Mouse (Mus musculus) left cerebral cortex, postnatal 10 days (tissue): ENCODE data around the gene Ip6k2. TPM values are rescaled to one million over a fixed set of nuclear protein-coding genes. Genes with fewer than 3 reads are reported as not detected.
A peak's percentile ranks its signal among the peaks of the same experiment; 100 is the strongest.

Experiments used
- DNase-seq, 2 experiments: peaks; one replicate each; pipeline ENCODE4 v3.0.0; 2021 to 2022; ENCODE audit warnings: low spot score in 2 of 2, mixed read lengths in 1 of 2; ENCODE audit errors: extremely low spot score in 1 of 2
- intact Hi-C: fragments of 180-260 bp; cut with DNase I; formaldehyde crosslinking; loops from one replicate; pipeline ENCODE4 v1.15.1; 2025
- total RNA-seq, 2 experiments: library from RNA; stranded (reverse); gene quantifications; 2 replicates each; pipeline ENCODE4 v1.2.3; 2021

The Ip6k2 gene
- total RNA-seq, 2 experiments from 2014 or later, result 165 to 170 TPM

DNA sequence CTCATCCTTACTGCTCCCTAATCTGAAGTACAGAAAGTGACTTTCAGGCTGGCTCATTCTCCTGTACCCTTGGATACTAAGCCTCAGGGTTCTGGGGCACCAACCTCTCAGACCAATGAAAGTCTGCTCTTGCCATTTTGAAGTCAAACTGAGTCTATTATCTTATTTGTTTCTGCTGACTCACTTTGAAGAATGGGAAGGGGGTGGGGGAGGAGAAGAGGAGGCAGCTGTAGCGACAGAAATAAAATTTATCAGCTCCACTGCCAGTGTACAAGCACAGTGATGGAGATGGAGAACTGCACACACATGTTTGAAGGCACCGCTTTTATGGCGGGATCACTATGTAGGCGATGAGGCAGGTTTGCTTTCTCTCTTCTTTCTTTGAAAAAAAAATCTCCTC is 6.3 kb upstream of the Ip6k2 start:
- intact Hi-C loops, result no loop called here
- DNase-seq, result no peak

- peak in 1 of 2 experiments; percentile 17 for DNase-seq
- intact Hi-C loops, result no loop called here
Observed at GRCm38 (mm10) chr9:108780959-108781358, 2.6 kb upstream of the Ip6k2 start.

- DNase-seq, result no peak
- intact Hi-C loops, result no loop called here
Observed at GRCm38 (mm10) chr9:108781891-108782290, 1.7 kb upstream of the Ip6k2 start.

DNA sequence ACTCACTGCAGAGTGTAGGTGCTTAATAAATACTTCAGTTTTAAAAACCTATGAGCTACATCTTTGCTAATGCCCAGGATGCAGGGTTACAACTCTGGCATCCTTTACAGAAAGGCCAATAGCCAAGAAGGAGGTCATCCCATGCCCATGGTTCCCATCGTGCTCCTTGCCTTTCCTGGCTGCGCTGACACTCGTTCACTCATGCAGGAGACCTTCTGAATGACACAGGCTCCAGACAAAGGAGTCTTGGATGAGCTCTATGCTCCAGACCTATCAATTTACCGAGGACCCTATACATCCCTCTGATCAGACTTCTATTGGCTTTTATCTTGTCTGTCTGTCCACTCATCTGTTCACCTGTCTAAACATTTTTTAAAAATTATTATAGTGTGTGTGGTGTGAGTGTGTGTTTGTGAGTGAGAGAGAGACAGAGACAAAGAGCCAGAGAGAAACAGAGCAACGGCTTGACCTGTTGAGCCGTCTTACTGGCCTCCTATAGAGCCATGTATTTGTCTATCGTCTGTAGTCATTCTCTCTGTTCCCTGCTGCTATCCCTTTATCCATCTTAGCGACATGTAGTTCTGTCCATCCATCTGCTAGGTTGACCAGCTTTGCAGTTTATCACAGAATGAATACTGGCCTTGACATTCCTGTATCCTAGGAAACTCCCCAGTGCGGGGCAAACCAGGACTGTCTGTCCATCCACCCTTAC is 604 bp upstream of the Ip6k2 start:
- intact Hi-C loops, result no loop called here
- no peak for DNase-seq

DNA sequence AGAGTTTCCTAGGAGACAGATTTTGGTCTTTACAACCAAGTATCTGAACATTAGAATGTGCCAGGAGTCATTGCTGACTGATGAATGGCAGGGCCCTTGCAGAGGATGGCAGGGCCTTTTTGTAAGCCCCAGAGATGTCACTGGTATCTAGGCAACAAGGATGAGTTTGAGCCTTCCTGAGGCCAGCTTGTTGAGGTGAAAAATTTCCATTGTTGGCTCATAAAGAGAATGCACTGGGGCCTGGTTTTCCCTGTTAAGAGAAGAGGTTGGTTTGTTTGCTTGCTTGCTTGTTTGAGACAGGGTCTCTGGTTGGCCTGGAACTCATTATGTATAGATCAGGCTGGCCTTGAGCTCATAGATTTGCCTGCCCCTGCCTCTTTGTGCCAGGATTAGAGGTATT is 1.8 kb downstream of the Ip6k2 start:
- intact Hi-C loops, result no loop called here
- DNase-seq, result no peak

- intact Hi-C loops, result no loop called here
- DNase-seq, result no peak
Observed at GRCm38 (mm10) chr9:108786494-108786893, 2.9 kb downstream of the Ip6k2 start.

DNA sequence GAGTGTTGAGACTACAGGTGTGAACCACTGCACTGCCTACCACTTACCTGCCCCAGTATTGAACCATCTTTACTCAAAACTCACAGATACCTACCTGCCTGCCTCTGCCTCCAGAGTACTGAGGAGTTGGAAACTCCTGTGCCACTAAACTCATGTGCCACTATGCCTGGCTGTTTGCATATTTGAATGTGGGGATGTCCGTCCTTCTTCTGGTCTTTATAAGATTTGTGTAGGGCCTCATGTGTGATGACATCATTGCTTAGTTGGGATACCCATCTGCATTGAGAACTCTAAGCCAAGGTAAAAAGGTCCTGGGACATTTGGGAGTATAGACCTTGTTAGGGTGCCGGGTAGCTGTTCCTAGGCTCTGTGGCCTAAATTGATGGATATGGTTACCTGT is 3.5 kb downstream of the Ip6k2 start:
- intact Hi-C loops, result no loop called here
- DNase-seq, result no peak

GRCm38 (mm10) chr9:108788713-108789112 is 5.1 kb downstream of the Ip6k2 start:
- intact Hi-C loops, result no loop called here
- no peak for DNase-seq

GRCm38 (mm10) chr9:108792307-108792706 is 8.7 kb downstream of the Ip6k2 start:
- DNase-seq, result no peak
- intact Hi-C loops, result no loop called here

- intact Hi-C loops, result no loop called here
Observed at GRCm38 (mm10) chr9:108792730-108793129, 9.1 kb downstream of the Ip6k2 start.

DNA sequence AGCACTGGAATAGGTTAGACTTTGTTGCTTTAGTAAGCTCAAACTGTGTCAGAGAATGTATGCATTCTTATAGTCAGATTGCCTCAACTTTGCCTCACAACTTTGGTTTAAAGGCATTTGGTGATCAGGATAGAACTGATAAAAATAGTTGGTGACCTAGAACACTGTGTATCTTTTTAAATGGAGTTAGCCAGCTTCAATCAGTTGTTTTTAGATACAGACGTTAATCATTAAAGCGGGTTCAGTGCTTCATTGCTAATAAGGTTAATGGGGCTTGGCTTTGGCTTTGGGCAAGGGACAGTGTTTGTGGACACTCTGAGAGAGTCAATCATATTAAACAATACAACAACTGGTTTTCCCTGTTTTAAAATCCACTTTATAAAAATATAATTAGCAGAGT is 11.7 kb downstream of the Ip6k2 start:
- intact Hi-C loops, result no loop called here
- DNase-seq, result no peak

More at GRCm38 (mm10) chr9:108792730-108793129, 9.1 kb downstream of the Ip6k2 start:
- DNase-seq, result no peak

DNA sequence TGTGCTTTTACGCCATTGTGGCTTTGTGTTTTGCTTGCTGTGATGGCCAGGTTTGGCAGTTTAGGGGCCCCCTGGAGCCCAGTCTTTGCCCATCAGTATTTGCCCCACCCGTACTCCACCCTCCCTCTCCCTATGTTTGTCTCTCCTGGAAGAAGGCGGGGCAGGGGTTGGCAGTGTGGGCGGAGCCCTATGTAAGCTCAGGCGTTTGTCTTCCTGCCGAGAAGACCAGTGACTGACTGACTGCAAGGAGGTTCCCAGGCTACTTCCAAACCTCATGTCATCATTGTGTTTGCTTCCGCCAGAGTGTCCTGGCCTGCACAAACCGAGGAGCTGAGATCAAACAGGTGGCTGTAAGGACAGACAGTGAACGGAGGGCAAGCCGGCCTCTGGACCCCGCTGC is 12.2 kb downstream of the Ip6k2 start:
- DNase-seq, result peak in 1 of 2 experiments; percentile 51
- intact Hi-C loops, result no loop called here

GRCm38 (mm10) chr9:108796351-108796981 is 12.9 kb downstream of the Ip6k2 start:
- no peak for DNase-seq

DNA sequence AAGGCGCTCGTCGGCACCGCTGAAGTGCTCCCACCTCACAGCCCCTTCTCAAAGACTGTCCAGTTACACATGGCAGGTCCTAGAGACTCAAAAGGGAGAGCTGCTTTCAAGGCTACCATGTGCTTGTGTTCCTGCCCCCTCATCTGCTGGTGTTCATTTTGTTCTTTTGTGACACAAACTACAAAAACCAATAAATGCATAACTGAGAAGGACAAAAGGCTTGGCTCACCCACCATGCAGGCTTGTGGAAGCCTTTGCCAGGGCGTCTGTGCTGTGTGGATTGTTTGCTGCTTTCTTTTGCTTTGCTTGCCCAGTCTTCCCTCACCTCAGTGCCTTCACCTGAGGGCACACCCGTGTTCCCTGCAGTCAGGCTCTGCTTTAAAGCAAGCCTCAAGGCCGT is 13.9 kb downstream of the Ip6k2 start:
- DNase-seq, result no peak
- intact Hi-C loops, result no loop called here

More at GRCm38 (mm10) chr9:108796351-108796981, 12.9 kb downstream of the Ip6k2 start:
- intact Hi-C loops, result no loop called here

- intact Hi-C loops, result no loop called here
- no peak for DNase-seq
Observed at GRCm38 (mm10) chr9:108798508-108799075, 15.0 kb downstream of the Ip6k2 start.

GRCm38 (mm10) chr9:108799564-108799963 is 16.0 kb downstream of the Ip6k2 start:
- intact Hi-C loops, result no loop called here
- no peak for DNase-seq

DNA sequence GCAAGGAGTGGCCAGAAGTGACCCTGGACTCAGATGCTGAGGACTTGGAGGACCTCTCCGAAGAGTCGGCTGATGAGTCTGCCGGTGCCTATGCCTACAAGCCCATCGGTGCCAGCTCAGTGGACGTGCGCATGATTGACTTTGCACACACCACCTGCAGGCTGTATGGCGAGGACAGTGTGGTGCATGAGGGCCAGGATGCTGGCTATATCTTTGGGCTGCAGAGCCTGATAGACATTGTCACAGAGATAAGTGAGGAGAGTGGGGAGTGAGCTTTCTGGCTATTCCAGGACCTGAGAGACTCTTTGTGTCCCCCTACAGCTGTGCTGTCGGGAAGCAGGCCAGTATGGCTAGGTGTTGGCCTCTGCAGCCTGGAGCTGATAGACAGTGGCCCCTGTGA is 22.2 kb downstream of the Ip6k2 start:
- intact Hi-C loops, result loop anchor here (5.0 kb wide), 1 partner anchor 53 kb away; no protein-coding TSS in a partner anchor
- no peak for DNase-seq

DNA sequence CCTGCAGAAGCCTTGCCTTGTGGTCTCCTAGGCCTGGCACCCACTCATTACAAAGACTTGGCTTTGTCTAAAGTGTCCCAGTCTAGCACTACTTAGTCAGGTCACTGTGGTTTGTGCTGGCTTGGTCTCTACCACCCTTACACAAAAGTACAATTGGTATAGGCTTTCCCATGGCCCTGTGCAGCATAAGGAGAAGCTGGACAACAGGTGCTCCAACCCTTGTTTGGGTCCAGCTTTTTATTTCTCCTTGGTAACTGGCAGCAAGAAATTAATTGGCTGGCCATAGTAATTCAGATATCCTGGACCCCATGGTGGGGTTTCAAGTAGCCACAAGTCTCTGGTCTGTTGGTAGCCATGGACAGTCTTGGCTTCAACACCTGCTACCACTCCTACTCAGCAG is 22.8 kb downstream of the Ip6k2 start:
- no peak for DNase-seq

GRCm38 (mm10) chr9:108806831-108807230 is 23.2 kb downstream of the Ip6k2 start:
- DNase-seq, result no peak
- intact Hi-C loops, result loop anchor here (5.0 kb wide), 1 partner anchor 55 kb away; no protein-coding TSS in a partner anchor

More for the DNA sequence above, 22.8 kb downstream of the Ip6k2 start:
- intact Hi-C loops, result loop anchor here (5.0 kb wide), 1 partner anchor 54 kb away; no protein-coding TSS in a partner anchor

- DNase-seq, result no peak
- intact Hi-C loops, result loop anchor here (5.0 kb wide), 1 partner anchor 55 kb away; no protein-coding TSS in a partner anchor
Observed at GRCm38 (mm10) chr9:108807674-108808073, 24.1 kb downstream of the Ip6k2 start.
